In the genomic region with DNA sequence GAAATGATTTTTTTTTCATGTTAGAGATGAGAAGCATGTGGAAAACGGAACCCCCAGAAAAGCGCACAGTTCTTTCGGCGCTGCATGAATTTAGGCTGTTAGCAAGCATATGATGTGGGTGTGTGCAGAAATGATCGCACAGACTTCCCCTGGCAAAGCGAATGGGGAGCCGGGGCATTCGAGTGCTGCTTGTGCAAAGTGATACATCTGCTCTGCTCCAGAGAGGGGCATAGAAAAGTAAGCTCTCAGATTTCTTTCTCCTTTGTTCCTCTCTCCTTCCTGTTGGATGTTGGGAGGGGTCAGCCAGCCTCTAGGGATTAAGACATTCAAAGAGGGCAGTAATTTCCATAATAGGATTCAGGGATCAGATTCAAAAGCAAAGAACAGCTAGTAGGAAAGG, we compare ENCODE assay signal across 11 mouse cellular contexts.
DNase-seq lines count a peak whose midpoint lies in the region; ATAC-seq and TF ChIP-seq lines count a peak whose summit lies in the region.
"Had no signal": no experiment of that assay in that cellular context is flagged by ENCODE, and none has a peak within 500 bp of the region (broad histone marks: within the 10 kb centered on the region; RNA-seq: fewer than 3 reads in every experiment).

No protein-coding gene starts in this region.

- H3K27ac ChIP-seq in left cerebral cortex, adult 2 months = no peak overlapping the region
- peak overlapping the region; percentile 82 for H3K27ac ChIP-seq in hindbrain, embryonic 10.5 days
- H3K27ac ChIP-seq in limb, embryonic 11.5 days (replicated peaks; ENCODE audit: low read depth, low read length) = no peak overlapping the region
- H3K27ac ChIP-seq: hindbrain, embryonic 15.5 days; liver, embryonic 14.5 days had no signal

- intact Hi-C loops in left cerebral cortex, adult 2 months (cut with DNase I) = no loop called here
- intact Hi-C loops in left cerebral cortex, postnatal 4 days (cut with DNase I) = no loop called here

- peaks cover 22% of the 10 kb centered on the region for H3K27me3 ChIP-seq in hindbrain, embryonic 10.5 days (ENCODE audit: insufficient read depth, poor library complexity, severe bottlenecking)
- no peaks in the 10 kb centered on the region for H3K27me3 ChIP-seq in limb, embryonic 11.5 days (ENCODE audit: control insufficient read depth, insufficient read depth, low read length)

- no peak overlapping the region for H3K4me2 ChIP-seq in limb, embryonic 11.5 days (ENCODE audit: low read depth, severe bottlenecking)
- H3K4me2 ChIP-seq: hindbrain, embryonic 15.5 days had no signal

- peaks cover 18% of the 10 kb centered on the region for H3K4me1 ChIP-seq in hindbrain, embryonic 10.5 days (replicated peaks)
- peaks cover 3% of the 10 kb centered on the region; the same call in 1 of the 2 replicates for H3K4me1 ChIP-seq in limb, embryonic 11.5 days (ENCODE audit: control insufficient read depth, insufficient read depth, low read length)

- H3K4me3 ChIP-seq in left cerebral cortex, adult 2 months = no peak overlapping the region
- peak overlapping the region; percentile 26; the same call in 1 of the 2 replicates for H3K4me3 ChIP-seq in hindbrain, embryonic 10.5 days
- H3K4me3 ChIP-seq in limb, embryonic 11.5 days (ENCODE audit: low read depth, low read length) = no peak overlapping the region
- H3K4me3 ChIP-seq: hindbrain, embryonic 15.5 days had no signal

- H3K36me3 ChIP-seq in hindbrain, embryonic 10.5 days = no peaks in the 10 kb centered on the region
- H3K36me3 ChIP-seq in limb, embryonic 11.5 days (ENCODE audit: control insufficient read depth, insufficient read depth, low read length) = no peaks in the 10 kb centered on the region
- H3K36me3 ChIP-seq: hindbrain, embryonic 15.5 days had no signal

- 23% methylated on average over 8 of the region's 8 CpGs for WGBS in hindbrain, embryonic 10.5 days
- 44% methylated on average over 8 of the region's 8 CpGs for WGBS in limb, embryonic 11.5 days

- peak; percentile 10 to 17 for DNase-seq in left cerebral cortex, adult 2 months (ENCODE audit: extremely low spot score in 1 of 2, low spot score in 2 of 2)
- no peak for DNase-seq in left cerebral cortex, postnatal 4 days
- peak; percentile 61 for DNase-seq in hindbrain, embryonic 10.5 days (ENCODE audit: low spot score)
- DNase-seq in limb, embryonic 11.5 days (ENCODE audit: low spot score) = peak; percentile 38
- peak; percentile 42 for DNase-seq in telencephalon, adult 2 months (ENCODE audit: low read depth, low spot score)
- DNase-seq in adrenal gland, postnatal 25 days = no peak
- DNase-seq in urinary bladder, postnatal 14 days (ENCODE audit: low spot score) = no peak
- DNase-seq in lung, postnatal 4 days = no peak
- DNase-seq: cerebellum, adult 11 months had no signal

- ATAC-seq in limb, embryonic 11.5 days (ENCODE audit: insufficient number of reproducible peaks, low FRiP score, low TSS enrichment, low read depth) = no peak

- H3K9me3 ChIP-seq in hindbrain, embryonic 10.5 days = no peaks in the 10 kb centered on the region
- H3K9me3 ChIP-seq in limb, embryonic 11.5 days (ENCODE audit: control insufficient read depth, low read length) = no peaks in the 10 kb centered on the region
- H3K9me3 ChIP-seq: hindbrain, embryonic 15.5 days had no signal

- no peak overlapping the region for H3K9ac ChIP-seq in limb, embryonic 11.5 days (ENCODE audit: low read length)
- H3K9ac ChIP-seq: hindbrain, embryonic 15.5 days; liver, embryonic 14.5 days had no signal

- TF ChIP-seq CTCF in left cerebral cortex, adult 2 months (IDR thresholded peaks at IDR 0.05) = no peak

Comparison
In these comparisons a context has a peak if more than half of its experiments do, and no peak if none do; other contexts are left out.
1. DNase-seq: peak in left cerebral cortex, adult 2 months (2 of 2), hindbrain, embryonic 10.5 days (single experiment), limb, embryonic 11.5 days (single experiment) and telencephalon, adult 2 months (single experiment); none in left cerebral cortex, postnatal 4 days (single experiment), adrenal gland, postnatal 25 days (single experiment), urinary bladder, postnatal 14 days (single experiment) and lung, postnatal 4 days (0 of 2).